Mouse (Mus musculus) liver, embryonic 15.5 days (tissue): ENCODE data around the gene Eif2b5. TPM values are rescaled to one million over a fixed set of nuclear protein-coding genes. Genes with fewer than 3 reads are reported as not detected.
"Not testable (repeated sequence)": the region's sequence is repeated elsewhere in the genome, so short reads cannot be mapped to it uniquely, and the experiment has no call there.

Source experiments
- ATAC-seq: fragments of 200-750 bp; cut with Nextera tagmentation; 2 replicates; pipeline ENCODE4 v1.8.0; 2017; ENCODE audit warnings: moderate number of reproducible peaks, mild to moderate bottlenecking, moderate library complexity; ENCODE audit not compliant: insufficient read depth
- H3K27ac ChIP-seq: fragments of 300-500 bp; sonication (generic); replicated peaks from 2 replicates; pipeline ENCODE4 v1.5.1; 2015; ENCODE audit warnings: mild to moderate bottlenecking, inconsistent platforms
- H3K27me3 ChIP-seq: fragments of 300-500 bp; sonication (generic); 2 replicates; pipeline ENCODE4 v1.6.1; 2015; ENCODE audit warnings: mild to moderate bottlenecking, inconsistent platforms
- H3K36me3 ChIP-seq: fragments of 300-500 bp; sonication (generic); replicated peaks from 2 replicates; pipeline ENCODE4 v1.6.1; 2015; ENCODE audit warnings: moderate library complexity, mild to moderate bottlenecking, inconsistent platforms
- H3K4me1 ChIP-seq: fragments of 300-500 bp; sonication (generic); replicated peaks from 2 replicates; pipeline ENCODE4 v1.6.1; 2015; ENCODE audit warnings: inconsistent platforms
- H3K4me2 ChIP-seq: fragments of 300-500 bp; sonication (generic); 2 replicates; pipeline ENCODE4 v1.6.1; 2015; ENCODE audit warnings: moderate library complexity, mild to moderate bottlenecking, inconsistent platforms
- H3K4me3 ChIP-seq: fragments of 300-500 bp; sonication (generic); replicated peaks from 2 replicates; pipeline ENCODE4 v1.5.1; 2015; ENCODE audit warnings: mild to moderate bottlenecking, inconsistent platforms
- H3K9ac ChIP-seq: fragments of 300-500 bp; sonication (generic); 2 replicates; pipeline ENCODE4 v1.6.1; 2015; ENCODE audit warnings: moderate library complexity, mild to moderate bottlenecking, inconsistent platforms
- H3K9me3 ChIP-seq: fragments of 300-500 bp; sonication (generic); replicated peaks from 2 replicates; pipeline ENCODE4 v1.6.1; 2016; ENCODE audit warnings: inconsistent platforms
- WGBS: fragments of 180-500 bp; shearing (Covaris S2); methylation state at CpG from one replicate; pipeline ENCODE4 v1.1.7; 2015; ENCODE audit warnings: mixed read lengths; ENCODE audit not compliant: insufficient replicate concordance; 5-methylcytosine and 5-hydroxymethylcytosine counted together
- polyA plus RNA-seq: library from polyadenylated mRNA; unstranded; fragments of >200 nt; fragmentation: Nextera tagmentation; extraction: Ambion mirVana; gene quantifications from 2 replicates; pipeline ENCODE4 v1.2.1, GENCODE M21; 2015

The Eif2b5 gene
- polyA plus RNA-seq, result 44.1 and 48.7 TPM in 2 replicates

- H3K4me3 ChIP-seq, result peak within 1 kb of the TSS; percentile 78
- no peaks in the 10 kb centered on the region; the same call in 1 of the 2 replicates for H3K27me3 ChIP-seq
- H3K27ac ChIP-seq, result peak within 1 kb of the TSS; percentile 71
- H3K9ac ChIP-seq, result peak within 1 kb of the TSS; percentile 68
- H3K4me2 ChIP-seq, result peak within 1 kb of the TSS; percentile 79
- peak; percentile 91 for ATAC-seq
- H3K9me3 ChIP-seq, result no peaks in the 10 kb centered on the region
- under 1% methylated on average over 49 of the region's 49 CpGs for WGBS
- peaks cover 29% of the 10 kb centered on the region for H3K36me3 ChIP-seq
- peaks cover 30% of the 10 kb centered on the region for H3K4me1 ChIP-seq
These were observed at the start of gene Eif2b5 for GRCm38 (mm10) chr16:20498677-20499475. Gene Eif2b5, plus strand, starts transcription at chr16:20498817.

DNA sequence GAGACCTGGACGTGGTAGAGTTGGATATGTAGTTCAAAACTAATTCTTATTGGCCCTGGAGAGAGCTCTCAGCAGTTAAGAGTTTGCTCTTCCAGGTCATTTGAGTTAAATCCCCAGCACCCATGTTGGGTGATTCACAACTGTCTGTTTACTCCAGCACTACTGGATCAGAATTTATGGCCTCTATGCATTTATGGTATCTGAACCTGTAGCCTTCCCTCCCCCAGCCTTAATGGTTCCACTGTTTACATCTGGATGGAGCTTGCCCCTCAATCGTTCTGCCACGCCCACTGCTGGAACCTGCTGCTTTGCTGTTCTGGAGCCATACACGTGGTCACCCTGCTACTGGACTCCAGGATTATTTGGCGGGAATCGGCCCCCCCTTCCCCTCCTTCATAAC lies 46.8 kb upstream of the Eif2b5 start:
- Histone ChIP-seq H3K9ac (no peak overlapping the region), H3K27me3 (no peaks in the 10 kb centered on the region), H3K4me2 (no peak overlapping the region), H3K36me3 (no peaks in the 10 kb centered on the region), H3K4me3 (no peak overlapping the region), H3K9me3 (no peaks in the 10 kb centered on the region), H3K27ac (no peak overlapping the region), H3K4me1 (no peaks in the 10 kb centered on the region)
- ATAC-seq, result no peak
- WGBS, result 52% methylated on average over 6 of the region's 6 CpGs

GRCm38 (mm10) chr16:20454155-20454654 lies 44.4 kb upstream of the Eif2b5 start:
- no peak overlapping the region for H3K4me3 ChIP-seq
- H3K9me3 ChIP-seq, result no peaks in the 10 kb centered on the region
- H3K36me3 ChIP-seq, result no peaks in the 10 kb centered on the region
- H3K9ac ChIP-seq, result no peak overlapping the region
- no peaks in the 10 kb centered on the region for H3K27me3 ChIP-seq
- ATAC-seq, result no peak
- no peaks in the 10 kb centered on the region for H3K4me1 ChIP-seq
- H3K27ac ChIP-seq, result no peak overlapping the region
- H3K4me2 ChIP-seq, result no peak overlapping the region
- WGBS, result 83% methylated on average over 6 of the region's 6 CpGs

GRCm38 (mm10) chr16:20456106-20456505 lies 42.5 kb upstream of the Eif2b5 start:
- Histone ChIP-seq H3K9me3 (no peaks in the 10 kb centered on the region), H3K27me3 (no peaks in the 10 kb centered on the region), H3K4me3 (no peak overlapping the region), H3K9ac (no peak overlapping the region), H3K4me1 (no peaks in the 10 kb centered on the region), H3K27ac (no peak overlapping the region), H3K36me3 (no peaks in the 10 kb centered on the region), H3K4me2 (no peak overlapping the region)
- 17% methylated on average over 1 of the region's 1 CpGs for WGBS
- ATAC-seq, result no peak

GRCm38 (mm10) chr16:20458736-20459135 lies 39.9 kb upstream of the Eif2b5 start:
- ATAC-seq, H3K9ac ChIP-seq, H3K36me3 ChIP-seq, H3K27me3 ChIP-seq, H3K27ac ChIP-seq, H3K4me2 ChIP-seq, H3K4me1 ChIP-seq, H3K4me3 ChIP-seq, H3K9me3 ChIP-seq: not testable (repeated sequence)
- WGBS, result 75% methylated on average over 5 of the region's 5 CpGs

DNA sequence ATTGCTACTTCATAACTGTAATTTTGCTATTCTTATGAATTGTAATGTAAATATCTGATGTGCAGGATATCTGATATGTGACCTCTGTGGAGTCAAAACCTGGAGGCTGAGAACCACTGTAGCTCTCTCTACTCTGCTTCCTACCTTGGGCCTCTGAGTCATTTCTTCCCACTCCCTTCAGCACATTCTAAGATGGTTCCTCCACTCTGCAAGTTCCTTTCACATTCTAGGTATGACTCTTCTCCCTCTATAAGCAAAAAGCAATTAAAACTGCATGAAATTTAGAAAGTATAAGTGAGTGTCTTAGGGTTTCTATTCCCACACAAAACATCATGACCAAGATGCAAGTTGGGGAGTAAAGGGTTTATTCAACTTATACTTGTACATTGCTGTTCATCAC lies 33.9 kb upstream of the Eif2b5 start:
- H3K9ac ChIP-seq, result no peak overlapping the region
- no peaks in the 10 kb centered on the region for H3K4me1 ChIP-seq
- ATAC-seq, result no peak
- H3K36me3 ChIP-seq, result no peaks in the 10 kb centered on the region
- no peak overlapping the region for H3K27ac ChIP-seq
- H3K27me3 ChIP-seq, result no peaks in the 10 kb centered on the region
- H3K9me3 ChIP-seq, result no peaks in the 10 kb centered on the region
- H3K4me2 ChIP-seq, result no peak overlapping the region
- no peak overlapping the region for H3K4me3 ChIP-seq

GRCm38 (mm10) chr16:20470981-20471380 lies 27.6 kb upstream of the Eif2b5 start:
- H3K9me3 ChIP-seq, result no peaks in the 10 kb centered on the region
- no peaks in the 10 kb centered on the region for H3K36me3 ChIP-seq

GRCm38 (mm10) chr16:20471686-20472085 lies 26.9 kb upstream of the Eif2b5 start:
- no peaks in the 10 kb centered on the region for H3K9me3 ChIP-seq
- WGBS, result 41% methylated on average over 1 of the region's 1 CpGs
- no peaks in the 10 kb centered on the region for H3K27me3 ChIP-seq
- H3K4me2 ChIP-seq, result no peak overlapping the region
- H3K9ac ChIP-seq, result no peak overlapping the region
- no peak for ATAC-seq
- no peaks in the 10 kb centered on the region; the same call in 1 of the 2 replicates for H3K4me1 ChIP-seq
- no peaks in the 10 kb centered on the region for H3K36me3 ChIP-seq
- no peak overlapping the region for H3K27ac ChIP-seq
- H3K4me3 ChIP-seq, result no peak overlapping the region

More at GRCm38 (mm10) chr16:20470981-20471380, 27.6 kb upstream of the Eif2b5 start:
- ATAC-seq, result no peak
- Histone ChIP-seq H3K27ac (no peak overlapping the region), H3K27me3 (no peaks in the 10 kb centered on the region), H3K4me3 (no peak overlapping the region), H3K4me1 (no peaks in the 10 kb centered on the region), H3K4me2 (no peak overlapping the region), H3K9ac (no peak overlapping the region)
- 72% methylated on average over 2 of the region's 2 CpGs for WGBS

- 74% methylated on average over 1 of the region's 1 CpGs for WGBS
- Histone ChIP-seq H3K27me3 (no peaks in the 10 kb centered on the region), H3K4me3 (no peak overlapping the region), H3K9me3 (no peaks in the 10 kb centered on the region), H3K4me2 (no peak overlapping the region), H3K27ac (no peak overlapping the region), H3K4me1 (no peaks in the 10 kb centered on the region; the same call in 1 of the 2 replicates), H3K36me3 (no peaks in the 10 kb centered on the region), H3K9ac (no peak overlapping the region)
- no peak for ATAC-seq
These were observed 24.9 kb upstream of the Eif2b5 start for GRCm38 (mm10) chr16:20473748-20474147.

DNA sequence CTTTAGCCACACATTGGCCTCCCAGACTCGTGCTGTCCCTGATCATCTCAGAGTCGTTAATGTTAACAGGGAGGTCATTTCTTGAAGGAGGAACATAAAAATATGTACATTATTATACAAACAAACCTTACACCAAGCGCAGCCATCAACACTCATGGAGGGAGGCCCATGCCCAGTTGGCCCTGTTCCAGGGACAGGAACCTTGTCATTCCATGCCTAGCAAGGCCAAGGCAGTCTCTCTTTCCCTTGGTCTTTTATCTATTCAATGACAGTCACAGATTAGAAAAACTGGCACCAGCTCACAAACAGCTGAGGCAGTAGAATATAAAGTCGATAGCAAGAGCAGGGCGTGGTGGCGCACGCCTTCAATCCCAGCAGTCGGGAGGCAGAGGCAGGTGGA lies 24.4 kb upstream of the Eif2b5 start:
- Histone ChIP-seq H3K9ac (no peak overlapping the region), H3K27me3 (no peaks in the 10 kb centered on the region), H3K9me3 (no peaks in the 10 kb centered on the region), H3K4me2 (no peak overlapping the region), H3K4me3 (no peak overlapping the region), H3K4me1 (no peaks in the 10 kb centered on the region; the same call in 1 of the 2 replicates), H3K27ac (no peak overlapping the region), H3K36me3 (no peaks in the 10 kb centered on the region)
- WGBS, result 68% methylated on average over 8 of the region's 8 CpGs
- no peak for ATAC-seq

- Histone ChIP-seq H3K36me3 (no peaks in the 10 kb centered on the region), H3K4me1 (no peaks in the 10 kb centered on the region; the same call in 1 of the 2 replicates), H3K27me3 (no peaks in the 10 kb centered on the region), H3K4me2 (no peak overlapping the region), H3K27ac (no peak overlapping the region), H3K9me3 (no peaks in the 10 kb centered on the region), H3K4me3 (no peak overlapping the region), H3K9ac (no peak overlapping the region)
- no peak for ATAC-seq
- 61% methylated on average over 6 of the region's 6 CpGs for WGBS
These were observed 23.8 kb upstream of the Eif2b5 start for GRCm38 (mm10) chr16:20474786-20475185.
